Mouse (Mus musculus) kidney, adult 10 weeks (tissue): ENCODE data around the gene Dapk2. TPM values are rescaled to one million over a fixed set of nuclear protein-coding genes. Genes with fewer than 3 reads are reported as not detected.

ENCODE experiments used
- polyA plus RNA-seq: library from polyadenylated mRNA; stranded (reverse); fragments of 350-450 nt; fragmentation: Illumina TruSeq; extraction: RNeasy Lipid Tissue Mini Kit (QIAGEN cat#74804); gene quantifications from one replicate; pipeline ENCODE4 v1.2.3, GENCODE M21; 2014; ENCODE audit warnings: low read depth, low replicate concordance

Dapk2 gene
- polyA plus RNA-seq = 10.7 TPM

GRCm38 (mm10) chr9:66157958-66158830, at the start of gene Dapk2:
Gene Dapk2 (plus strand): TSS chr9:66158223.

DNA sequence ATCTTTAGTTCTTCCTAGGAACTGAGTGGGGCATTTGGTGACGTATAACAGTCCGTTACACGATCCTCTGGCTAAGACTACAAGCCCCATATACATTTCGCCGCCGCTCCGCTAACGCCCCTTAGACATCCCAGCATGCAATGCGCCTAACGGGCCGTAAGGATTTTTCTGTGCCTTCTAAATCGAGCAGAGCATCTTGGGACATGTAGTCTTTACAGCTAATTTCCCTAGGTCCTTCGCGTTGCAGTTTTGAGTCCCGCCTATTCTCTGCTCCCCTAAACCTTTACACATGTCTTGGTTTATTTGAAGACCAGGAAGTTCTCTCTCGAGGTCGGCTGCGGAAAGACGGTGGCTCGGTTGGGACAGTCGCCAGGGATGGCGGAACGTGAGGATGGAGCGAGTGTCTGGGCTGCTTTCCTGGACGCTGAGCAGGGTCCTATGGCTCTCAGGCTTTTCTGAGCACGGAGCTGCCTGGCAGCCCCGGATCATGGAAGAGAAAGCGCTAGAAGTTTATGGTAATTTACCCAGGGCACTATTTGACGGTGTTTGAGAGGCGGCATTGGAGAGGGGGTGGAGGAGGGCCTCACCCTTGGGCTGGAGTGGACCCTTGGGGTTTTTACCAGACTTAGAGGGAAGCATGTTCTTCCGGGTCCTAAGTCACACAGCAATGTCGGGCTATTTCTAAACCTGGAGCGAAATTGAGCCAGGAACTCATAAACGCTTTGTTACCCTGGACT, 31.4 kb upstream of the Dapk2 start, which contains the start of the genes Snx1 and Ciao2a:
Gene Snx1 (minus strand): TSS at position 132 of the 737 bp plus-strand sequence.
Gene Ciao2a (plus strand): TSS at position 156 of the 737 bp plus-strand sequence.

Other genes with a start within 250 kb of the Dapk2 start
- gene Trip4, start 249.4 kb upstream of the Dapk2 start, polyA plus RNA-seq = 53.4 TPM
- 16.0 TPM for gene Csnk1g1, start 249.3 kb upstream of the Dapk2 start, polyA plus RNA-seq
- gene Ppib, start 98.0 kb upstream of the Dapk2 start, polyA plus RNA-seq = 218 TPM
- not detected for gene Snx22, start 88.5 kb upstream of the Dapk2 start, polyA plus RNA-seq
- gene Snx1, start 31.6 kb upstream of the Dapk2 start, polyA plus RNA-seq = 158 TPM
- gene Ciao2a, start 31.6 kb upstream of the Dapk2 start, polyA plus RNA-seq = 126 TPM
- gene Herc1, start 192.2 kb downstream of the Dapk2 start, polyA plus RNA-seq = 23.8 TPM